Mouse (Mus musculus) R1 (cell line): ENCODE data around the gene Ccdc149.
A peak's percentile ranks its signal among the peaks of the same experiment; 100 is the strongest.

Source experiments
- DNase-seq: peaks from one replicate; pipeline ENCODE4 v3.0.0-alpha.2; 2018; ENCODE audit warnings: low read depth, low spot score

Gene Ccdc149

DNA sequence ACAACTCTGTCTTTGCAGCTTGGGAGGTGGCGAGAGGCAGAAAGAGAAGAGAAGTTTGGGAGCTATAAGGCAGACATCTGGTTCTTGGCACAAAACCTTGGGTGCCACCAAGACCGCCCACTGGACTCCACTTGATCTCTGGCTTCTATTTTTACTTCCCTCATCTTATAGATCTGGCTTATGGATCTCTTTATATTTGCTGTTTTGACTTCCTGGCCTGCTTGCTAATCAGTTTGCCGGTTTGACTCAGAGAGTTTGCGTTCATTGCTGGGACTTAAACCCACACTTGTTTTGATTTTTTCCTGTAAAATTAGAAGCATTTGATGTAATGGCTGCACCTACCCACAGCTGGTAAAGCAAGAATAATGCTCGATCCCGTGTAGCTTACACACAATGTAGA, 100.4 kb downstream of the Ccdc149 start:
- no peak for DNase-seq

DNA sequence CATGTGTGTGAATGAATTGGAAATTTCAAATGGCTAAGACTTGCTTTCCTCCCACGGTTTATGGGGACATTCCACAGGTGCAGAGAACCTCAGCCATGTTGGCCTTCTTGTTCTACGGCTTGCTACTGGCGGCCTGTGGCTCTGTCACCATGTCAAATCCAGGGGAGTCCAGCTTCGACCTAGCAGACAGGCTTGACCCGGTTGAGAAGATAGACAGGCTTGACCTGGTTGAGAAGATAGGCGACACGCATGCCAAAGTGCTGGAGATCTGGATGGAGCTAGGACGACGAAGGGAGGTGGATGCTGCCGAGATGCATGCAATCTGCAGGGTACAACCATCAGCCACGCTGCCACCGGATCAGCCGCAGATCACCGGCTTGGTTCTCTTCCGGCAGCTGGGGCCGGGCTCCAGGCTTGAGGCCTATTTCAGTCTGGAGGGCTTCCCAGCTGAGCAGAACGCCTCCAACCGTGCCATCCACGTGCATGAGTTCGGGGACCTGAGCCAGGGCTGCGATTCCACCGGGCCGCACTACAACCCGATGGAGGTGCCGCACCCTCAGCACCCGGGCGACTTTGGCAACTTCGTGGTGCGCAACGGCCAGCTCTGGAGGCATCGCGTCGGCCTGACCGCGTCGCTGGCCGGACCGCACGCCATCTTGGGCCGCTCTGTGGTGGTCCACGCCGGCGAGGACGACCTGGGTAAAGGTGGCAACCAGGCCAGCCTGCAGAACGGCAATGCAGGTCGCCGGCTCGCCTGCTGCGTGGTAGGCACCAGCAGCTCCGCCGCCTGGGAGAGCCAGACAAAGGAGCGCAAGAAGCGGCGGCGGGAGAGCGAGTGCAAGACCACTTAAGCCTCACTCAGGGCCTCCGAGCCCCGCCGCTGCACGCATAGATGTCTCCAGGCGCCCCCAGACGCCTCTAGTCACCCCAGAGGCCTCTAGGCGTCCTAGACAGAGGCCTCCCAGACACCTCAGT, 103.2 kb downstream of the Ccdc149 start:
- DNase-seq = peak; percentile 38

DNA sequence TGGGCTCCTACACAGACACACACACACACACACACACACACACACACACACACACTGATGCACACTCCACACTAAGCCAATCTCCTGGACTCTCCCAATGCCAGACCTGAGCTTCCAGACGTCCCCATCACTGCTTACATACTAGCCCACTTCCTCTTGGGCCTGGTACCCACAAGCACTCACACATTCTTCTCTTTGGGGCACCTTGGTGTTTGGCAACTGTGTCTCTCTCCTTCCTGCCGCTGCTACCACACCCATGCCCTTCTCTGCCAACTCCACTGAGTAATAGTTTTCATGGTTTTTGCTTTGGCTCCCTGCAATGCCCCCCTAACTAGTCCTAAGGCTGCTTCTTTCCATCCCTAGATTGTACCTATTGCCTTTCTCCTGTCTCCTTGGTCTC, 104.7 kb downstream of the Ccdc149 start:
- DNase-seq = no peak

DNA sequence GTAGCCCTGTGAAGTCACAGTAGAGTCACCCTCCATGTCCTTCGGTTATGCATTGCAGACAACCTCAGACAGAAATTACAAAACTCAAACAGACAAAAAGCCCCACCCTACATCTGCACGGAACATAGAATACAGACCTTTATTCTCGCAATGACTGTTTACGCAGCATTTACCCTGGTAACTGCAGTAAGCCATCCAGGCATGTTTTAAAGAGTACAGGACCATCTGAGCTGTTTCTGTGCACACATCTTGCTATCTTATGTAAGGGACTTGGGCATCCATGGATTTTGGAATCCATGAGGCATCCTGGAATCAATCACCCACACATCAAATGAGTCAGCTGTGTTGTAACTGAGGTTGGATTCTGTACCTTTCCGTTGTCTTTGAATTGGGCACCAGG, 105.4 kb downstream of the Ccdc149 start:
- no peak for DNase-seq

DNA sequence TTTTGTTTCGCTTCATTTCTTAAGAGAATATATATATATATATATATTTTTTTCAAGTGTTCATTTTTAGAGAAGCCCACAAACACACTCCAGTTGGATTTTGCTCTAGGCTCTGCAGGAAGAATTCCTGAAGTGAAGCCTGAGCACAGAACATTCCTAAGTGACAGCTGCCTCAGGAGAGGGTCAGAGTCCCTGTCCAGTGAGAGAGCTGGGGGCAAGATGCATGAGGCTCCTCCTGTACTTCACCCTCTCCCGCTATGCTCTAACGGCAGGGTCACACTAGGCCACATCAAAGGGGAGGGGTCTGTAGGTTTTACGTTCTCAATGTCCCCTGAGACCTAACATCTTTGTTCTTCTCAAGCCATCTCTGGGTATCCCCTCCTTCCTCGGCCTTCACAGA, 106.8 kb downstream of the Ccdc149 start:
- no peak for DNase-seq

DNA sequence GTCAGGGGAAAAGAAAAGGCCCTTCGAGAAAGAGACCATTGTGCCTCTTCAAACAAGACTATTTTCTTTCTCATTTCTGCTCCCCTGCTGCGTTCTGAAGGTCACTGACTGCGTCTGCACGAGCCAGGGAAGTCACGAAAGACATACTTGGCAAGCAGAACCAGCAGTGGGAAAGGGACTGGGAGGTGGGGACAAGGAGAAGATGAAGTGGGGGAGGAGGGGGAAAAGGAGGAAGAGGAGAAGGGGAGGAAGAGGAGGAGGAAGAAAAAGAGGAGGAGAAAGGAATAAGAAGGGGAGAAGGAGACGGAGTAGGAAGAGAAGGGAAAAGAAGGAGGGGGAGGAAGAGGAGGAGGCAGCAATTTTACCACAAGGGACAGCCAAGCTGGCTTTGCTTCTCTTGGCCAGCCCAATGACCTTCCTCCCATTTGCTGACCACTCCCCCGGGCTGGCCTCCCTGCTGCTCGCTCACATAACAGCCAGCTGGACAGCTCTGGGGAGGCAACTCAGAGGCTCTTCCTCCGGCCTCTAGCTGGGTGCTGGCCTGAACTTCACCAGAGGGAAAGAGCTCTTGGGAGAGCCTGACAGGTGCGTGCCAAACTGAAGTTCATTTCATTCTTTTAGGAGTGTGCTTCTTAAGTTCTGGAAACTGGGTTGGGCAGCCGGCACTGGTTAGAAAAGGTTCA, 107.7 kb downstream of the Ccdc149 start, which contains the start of gene Sod3:
Sod3 (plus strand) TSS at position 324 of the 683 bp plus-strand sequence.
- peak; percentile 35 for DNase-seq

DNA sequence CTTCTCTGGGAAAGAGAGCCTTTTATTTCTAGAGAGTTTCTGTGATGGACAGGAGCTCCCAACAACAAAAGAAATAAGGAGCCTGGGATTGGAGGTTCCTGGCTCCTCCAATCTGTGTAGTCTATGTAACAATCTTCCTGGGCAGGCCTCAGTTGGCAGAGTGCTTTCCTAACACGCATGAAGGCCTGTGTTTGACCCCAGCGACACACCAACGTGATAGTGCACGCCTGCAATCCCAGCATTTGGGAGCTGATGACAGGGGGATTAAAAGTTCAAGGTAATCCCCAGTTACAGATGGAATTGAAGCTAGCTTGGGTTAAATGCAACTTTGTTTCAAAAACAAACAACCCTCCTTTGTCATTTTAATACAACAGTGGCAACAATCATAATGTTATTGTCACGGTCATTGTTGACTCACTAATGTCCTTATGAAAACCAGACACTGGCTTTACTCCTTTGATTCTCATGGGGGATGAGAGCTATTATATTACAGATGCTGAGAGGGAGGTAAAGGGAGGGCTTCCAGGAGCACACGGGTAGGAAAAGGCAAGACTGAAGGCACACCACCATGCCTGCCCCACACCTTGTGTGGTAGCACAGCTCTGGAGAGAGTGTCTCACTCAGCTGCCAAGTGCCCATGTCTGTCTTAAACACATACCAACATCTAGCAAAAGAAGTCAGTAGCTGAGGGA, 108.4 kb downstream of the Ccdc149 start:
- no peak for DNase-seq

DNA sequence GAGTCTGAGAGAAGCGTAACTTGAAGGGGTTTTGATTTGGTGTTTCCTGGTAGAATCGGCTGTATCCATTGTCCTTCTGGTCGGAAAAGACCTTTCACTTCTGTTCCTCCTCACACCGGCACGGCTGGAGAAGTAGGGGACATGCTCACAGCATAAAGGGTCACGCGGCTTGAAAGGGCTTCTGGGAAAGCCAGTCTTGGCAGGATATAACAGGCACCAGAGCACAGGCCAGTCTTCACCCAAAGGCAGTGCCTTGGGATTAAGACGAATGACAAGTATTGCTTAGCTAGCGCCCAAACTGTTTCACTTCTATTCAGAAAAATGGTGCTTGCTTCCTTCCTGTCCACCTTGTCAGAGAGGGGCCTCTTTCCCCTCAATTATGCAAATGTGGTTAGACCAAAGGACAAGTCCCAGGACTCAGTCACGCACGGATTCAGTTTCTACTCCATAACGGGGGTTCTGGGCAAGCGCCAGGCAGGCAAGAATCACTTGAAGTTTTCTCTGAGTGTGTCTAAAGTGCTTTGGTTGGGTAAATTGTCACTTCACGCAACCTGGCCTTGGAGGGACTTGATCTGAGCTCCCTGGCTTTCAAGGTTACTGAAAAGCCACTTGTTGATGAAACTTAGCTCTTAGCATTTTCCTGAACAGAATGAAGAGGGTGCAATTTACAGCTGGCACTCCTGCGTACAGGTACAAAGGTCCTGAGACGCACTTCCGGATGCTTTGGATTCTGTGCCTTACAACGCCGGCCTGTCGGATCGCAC, 110.9 kb downstream of the Ccdc149 start:
- peak; percentile 38 for DNase-seq

DNA sequence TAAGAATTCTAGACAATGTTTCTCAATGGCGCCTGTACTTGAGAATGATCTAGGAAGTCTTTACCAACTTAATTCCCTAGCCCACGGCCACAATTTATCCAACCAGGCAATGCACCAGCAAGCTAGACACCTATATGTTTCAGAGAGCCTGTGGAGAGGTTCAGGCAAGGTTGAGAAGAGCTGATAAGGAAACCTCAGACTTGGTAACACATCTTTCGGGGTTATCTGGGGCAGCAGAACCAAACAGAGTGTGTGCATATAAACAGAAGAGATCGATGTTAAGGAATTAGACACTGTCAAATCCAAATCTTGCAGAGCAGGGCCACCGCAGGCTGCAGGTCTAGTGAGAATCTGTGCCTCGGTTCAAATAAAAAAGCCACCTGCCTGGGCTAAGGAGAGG, 113.2 kb downstream of the Ccdc149 start:
- DNase-seq = no peak

DNA sequence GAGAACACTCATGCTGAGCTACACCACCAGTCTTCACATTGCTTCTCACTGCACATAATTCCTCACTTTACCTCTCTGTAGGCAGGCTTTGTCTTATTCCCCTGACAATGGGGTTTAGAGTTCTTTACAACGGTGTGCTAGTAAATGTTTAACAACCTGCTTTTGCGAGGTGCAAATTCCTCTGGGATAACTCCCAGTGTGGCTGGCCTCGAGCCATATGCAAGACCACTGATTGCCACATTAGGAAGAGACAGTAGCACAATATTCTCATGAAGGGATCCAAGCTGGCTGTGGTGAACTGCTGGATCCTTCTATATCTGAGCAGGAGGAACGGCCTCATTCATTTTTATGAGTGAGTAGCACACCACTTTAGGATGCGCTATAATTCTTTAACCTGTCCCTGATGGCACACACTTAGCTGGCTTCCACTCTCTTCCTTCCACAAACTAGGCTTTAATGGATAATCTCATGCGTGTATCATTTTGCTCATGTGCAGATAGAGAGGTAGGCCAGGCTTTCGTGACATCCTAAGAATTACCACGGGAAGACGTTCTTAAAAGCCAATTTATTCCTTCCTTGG, 114.1 kb downstream of the Ccdc149 start:
- DNase-seq = peak; percentile 22

DNA sequence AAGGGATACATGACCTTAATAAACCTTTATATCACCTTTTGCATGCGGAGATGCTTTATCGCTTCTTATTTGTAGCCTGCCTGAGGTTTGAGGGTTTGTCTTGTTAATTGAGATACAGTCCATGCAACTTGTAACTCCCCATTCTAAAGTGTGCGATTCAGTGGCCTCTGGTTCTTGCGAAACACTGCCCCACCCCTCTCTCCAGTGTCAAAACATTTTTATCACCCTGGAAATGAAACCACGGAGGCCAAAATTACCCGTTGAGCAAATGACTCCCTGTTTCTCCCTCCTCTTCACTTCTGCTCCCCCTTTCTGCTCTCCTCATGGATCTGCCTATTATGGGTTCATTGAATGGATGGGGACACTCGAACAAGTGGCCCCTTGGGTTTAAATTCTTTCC, 115.7 kb downstream of the Ccdc149 start:
- DNase-seq = no peak

DNA sequence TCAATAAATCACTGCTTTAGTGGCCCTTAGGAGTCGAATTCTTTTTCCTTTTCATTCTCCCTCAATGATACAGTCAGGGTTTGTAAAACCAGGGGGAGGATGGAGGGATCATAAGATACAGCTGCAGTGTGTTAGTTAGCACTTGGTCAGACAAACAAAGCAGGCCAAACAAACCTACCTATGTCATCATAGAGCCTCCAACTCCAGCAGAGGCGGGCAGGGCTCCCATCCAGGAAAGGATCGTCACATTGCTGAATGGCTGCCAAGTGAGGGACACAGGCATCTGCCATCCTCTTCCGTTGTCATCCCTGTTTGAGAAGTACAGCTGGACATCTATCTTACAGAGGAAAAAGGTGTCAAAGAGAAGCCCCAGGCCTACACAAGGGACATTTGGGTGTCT, 116.9 kb downstream of the Ccdc149 start:
- no peak for DNase-seq

DNA sequence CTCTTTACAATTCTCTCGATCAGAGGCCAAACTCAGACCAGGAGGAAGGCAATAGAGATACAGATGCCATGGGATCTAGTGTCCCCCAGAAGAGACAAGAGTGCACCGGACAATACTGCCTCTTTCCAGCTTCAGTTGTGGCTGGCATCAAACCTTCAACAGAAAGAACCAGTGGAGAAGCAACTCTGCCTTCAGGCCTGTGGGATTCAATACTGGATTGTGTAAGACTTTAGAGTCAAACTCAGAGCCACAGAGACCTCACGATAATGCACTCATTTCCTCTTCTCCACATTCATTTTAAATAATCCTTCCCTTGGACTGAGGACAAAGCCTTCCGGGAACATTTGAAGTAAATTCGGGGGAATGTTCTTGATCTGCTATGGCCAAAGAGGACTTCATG, 118.6 kb downstream of the Ccdc149 start:
- DNase-seq = no peak

DNA sequence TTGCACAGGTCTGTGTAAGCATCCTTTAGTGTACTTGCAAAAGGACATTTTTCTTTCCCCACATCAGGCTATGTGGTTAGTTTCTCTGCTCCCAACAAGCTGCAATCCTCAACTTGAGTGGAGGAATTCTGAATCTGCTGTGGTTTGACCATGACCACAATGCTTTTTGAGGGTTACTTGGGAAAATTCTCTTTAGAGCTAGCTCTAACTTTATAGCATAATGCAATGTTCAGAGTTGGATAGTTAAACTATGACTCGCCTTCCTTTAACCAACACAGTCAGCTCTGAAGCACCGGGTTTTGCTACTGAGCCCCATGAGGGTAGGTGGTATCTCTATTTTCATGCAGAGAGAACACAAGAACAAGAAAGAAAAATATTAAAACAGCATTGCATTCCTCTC, 119.8 kb downstream of the Ccdc149 start:
- DNase-seq = no peak

DNA sequence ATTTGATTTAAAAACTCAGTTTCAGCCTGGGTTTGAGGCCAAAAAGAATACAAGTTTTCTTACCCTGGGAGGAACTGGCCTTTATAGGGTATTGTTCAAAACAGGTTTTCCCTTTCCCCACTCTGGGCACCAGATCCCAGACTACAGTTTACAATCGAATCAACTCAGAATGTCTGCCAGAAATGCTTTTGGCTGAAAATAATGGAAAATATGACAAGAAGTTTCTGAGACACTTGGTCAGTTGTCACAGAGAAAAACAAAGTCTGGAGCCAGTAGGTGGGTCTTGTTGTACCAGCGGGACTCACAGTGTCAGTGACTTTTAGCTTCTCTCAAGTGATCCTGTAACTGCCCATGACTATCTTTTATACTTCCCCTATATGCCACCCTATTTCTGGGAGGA, 120.9 kb downstream of the Ccdc149 start:
- DNase-seq = no peak

DNA sequence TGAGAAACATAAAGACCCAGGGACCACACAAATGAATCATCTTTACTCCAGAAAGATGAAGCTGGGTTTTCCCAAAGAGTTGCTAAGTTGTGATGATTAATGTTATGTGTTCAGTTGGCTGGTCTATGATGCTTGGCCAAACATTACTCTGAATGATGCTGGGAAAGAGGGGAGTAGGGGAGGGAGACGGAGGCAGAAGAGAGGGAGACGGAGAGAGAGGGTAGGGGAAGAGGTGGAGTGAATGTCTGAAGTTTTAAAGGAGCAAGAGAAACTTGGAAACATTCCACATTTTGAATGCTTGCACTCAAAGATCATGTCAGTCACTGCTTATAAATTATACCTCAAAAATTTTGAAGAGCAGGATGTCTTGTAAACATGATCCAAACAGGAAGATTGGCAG, 124.4 kb downstream of the Ccdc149 start:
- DNase-seq = no peak

DNA sequence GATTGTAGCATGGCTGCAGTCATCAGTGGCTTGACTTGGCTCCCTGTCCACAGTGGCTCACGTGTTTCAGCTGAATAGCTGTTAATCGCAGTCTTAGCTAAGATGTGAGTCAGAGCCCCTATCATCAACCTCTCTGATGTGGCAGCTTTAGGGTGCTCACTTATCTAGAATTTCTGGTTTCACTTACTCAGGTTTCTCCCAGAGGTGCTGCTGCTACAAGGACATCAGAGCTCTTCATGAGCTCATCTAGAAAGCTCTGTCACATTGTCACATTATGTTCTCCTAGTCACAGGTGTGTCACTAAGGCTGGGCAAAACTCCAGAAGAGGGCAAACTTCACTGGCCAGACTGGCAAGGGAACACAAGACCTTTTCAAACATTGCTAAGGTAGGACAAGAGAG, 132.2 kb downstream of the Ccdc149 start:
- no peak for DNase-seq

DNA sequence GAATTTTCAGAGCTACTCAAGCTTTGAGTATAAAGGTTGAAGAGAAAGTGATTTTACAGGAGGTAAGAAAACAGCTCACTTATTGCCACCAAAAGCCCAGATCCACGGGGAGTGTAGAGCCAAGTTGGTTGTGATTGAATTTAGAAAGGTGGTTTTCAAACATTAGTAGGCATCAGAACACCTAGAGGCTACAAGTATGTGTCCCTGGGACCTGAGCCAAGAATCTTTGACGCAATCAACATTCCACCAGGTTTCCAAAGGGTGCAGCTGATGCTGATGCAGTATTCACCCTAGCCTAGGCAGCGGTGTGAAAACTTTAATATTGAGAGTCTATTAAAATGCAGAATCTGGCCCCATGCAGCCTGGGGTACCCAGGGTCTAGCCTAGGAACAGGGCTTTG, 135.7 kb downstream of the Ccdc149 start:
- DNase-seq = no peak

DNA sequence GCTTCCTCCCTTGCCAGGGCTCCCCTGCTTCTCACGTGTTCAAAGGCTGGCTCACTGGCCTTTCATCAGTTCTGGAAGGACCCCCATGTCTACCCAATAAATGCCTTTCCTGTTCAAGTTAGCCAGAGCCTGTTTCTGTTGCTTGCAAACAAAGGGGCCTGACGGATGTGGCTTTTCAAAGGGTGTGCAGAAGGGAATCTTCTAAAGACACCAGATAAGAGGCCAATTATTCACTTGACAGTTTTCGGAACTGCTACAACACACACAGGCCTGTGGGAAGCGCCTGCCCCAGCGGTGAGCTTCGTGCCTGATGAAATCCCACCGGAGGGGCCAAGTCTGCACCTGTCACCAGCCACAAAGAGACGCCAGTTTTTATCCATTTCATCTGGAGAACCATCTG, 139.2 kb downstream of the Ccdc149 start:
- no peak for DNase-seq
